Mouse (Mus musculus): ENCODE data around the gene Slc2a10.

Slc2a10 gene

DNA sequence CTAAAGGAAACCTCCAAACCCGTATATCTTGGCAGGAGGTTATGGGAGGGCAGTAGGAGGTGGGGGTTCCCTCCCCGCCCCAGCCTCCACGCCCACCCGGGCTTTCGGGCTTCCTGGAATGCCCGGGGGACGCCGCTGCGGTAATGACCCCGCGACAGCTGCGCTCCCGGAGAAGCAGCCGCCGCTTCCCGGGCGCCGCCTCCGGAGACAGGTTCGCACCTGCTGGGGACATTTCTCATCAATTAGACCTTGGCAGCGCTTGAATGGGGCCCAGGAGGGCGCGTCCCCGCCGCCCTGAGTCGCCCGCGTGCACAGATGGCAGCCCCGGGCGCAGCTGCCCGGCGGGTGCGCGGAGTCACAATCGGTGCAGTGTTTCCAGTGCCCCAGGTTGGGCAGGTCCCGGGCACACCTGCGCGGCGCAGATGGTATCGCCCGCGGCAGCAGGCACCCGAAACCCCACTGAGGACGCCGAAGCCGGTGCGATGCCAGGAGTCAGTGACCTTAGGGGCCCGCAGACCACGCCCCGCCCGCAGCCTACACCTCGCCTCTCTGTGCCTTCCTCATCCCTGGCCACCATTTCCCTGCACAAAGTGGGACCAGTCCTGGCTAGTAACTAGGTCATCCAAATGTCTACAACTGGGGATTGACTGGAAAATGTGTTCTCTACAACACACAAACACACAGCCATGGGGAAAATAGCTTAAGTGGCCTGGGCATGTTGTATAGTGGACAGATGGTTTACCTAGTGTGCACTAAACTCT, 59.9 kb downstream of the Slc2a10 start:
- no peak for DNase-seq

DNA sequence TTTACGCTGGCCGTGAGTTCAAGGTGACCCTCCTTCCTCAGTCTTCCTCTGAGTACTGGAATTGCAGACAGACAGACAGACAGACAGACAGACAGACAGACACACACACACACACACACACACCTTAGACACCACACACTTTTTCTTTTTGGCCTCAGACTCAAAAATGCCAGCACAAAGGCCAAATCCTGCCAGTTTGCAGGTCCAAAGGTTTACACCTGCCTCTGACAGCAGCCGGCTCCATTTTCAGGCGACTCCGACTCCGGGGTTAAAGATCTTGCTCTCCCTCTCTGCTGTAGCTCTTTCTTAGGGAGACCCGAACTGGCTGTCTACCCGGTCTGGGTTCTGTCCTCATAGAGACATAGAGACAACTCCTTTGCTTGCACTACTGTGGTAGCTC, 60.5 kb downstream of the Slc2a10 start:
- DNase-seq, result no peak

DNA sequence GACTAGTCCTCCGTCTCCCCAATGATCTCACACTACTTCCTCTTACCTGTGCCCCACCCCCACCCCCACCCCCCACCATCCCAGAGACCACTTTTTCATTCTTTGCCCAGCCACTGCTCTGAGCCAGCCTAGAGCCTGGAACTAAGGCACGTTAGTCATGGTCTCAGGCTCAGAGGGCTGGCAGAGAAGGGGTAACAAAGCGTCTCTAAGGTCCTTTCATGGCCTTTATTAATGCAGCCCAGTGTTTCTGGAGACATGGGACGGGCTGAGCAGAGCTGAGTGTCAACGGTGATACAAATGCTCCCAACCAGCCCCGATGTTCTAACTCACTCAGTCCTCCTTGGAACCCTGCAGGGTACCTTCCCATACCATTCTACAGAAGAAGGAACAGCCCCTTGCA, 61.0 kb downstream of the Slc2a10 start:
- no peak for DNase-seq

DNA sequence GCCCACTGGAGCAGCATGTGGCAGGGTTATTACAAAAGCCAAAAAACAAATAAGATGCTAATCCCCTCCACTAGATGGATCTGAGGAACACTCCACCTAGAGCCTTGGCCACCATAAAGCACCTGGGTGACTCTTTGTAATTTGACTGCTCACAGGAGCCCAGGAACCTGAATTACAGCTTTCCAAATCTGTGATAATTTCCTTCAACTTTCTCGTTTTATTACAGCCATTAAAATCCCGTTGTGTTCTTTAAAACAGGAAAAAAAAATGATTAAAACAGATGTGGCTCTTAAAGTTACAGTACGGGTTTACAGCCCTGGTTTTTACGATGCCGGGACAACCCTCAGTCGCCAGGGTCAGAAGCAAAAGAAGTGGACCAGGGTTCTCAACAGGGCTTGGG, 63.3 kb downstream of the Slc2a10 start:
- DNase-seq, result no peak

DNA sequence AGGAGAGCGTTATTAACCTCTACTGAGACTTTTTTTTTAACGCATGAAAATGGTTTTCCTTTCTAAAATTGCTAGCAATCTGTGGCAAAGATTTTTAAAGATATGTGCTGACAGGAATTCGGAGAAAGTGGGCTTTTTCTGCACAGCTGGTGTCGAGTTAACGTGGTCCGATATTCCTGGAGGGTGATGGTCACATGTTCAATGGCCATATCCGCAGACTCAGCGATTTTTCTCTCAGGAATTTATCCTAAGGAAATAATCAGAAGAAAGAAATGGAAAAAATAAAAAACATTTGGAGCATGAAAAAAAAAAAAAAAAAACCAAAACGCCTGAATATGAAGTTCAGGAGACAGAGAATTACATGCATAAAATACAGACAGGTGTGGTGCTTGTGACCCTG, 64.2 kb downstream of the Slc2a10 start:
- DNase-seq, result no peak

DNA sequence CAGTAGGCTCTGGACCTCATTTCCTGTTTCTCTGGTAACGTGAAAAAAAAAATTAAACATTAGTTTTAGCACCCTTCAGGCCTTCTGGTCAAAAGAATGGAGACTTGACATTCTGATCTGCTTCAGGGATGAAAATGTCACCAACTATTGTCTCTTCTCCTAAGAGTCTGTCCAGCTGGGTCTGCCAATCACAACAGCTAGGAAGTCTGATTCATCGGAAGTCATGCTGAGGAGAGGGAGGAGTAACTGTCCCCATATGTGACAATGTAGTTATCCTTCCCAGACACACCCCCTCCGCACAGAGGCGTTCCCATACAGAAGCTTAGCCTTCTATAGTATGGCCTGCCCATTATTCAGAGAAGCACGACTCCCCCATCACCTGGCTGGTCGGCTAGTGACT, 65.3 kb downstream of the Slc2a10 start:
- DNase-seq, result no peak
